Mouse (Mus musculus) MEL (cell line): ENCODE measurements around the gene Pdcd2. TPM values are rescaled to one million over a fixed set of nuclear protein-coding genes. Genes with fewer than 3 reads are reported as not detected.
"Not testable (repeated sequence)": the region's sequence is repeated elsewhere in the genome, so short reads cannot be mapped to it uniquely, and the experiment has no call there.

Experiments used
- DNase-seq: peaks from one replicate; pipeline ENCODE4 v3.0.0; 2011; ENCODE audit warnings: low read depth, low spot score
- H3K27ac ChIP-seq: 2 replicates; pipeline ENCODE4 v1.5.1; 2012; ENCODE audit warnings: low read depth, mild to moderate bottlenecking, control low read depth, low read length, moderate library complexity; ENCODE audit not compliant: control insufficient read depth
- H3K27me3 ChIP-seq, 2 experiments: fragments of 150-350 bp in 1 of 2; sonication (generic) in 1 of 2; 2 replicates each; pipeline ENCODE4 v1.6.1; 2012; ENCODE audit warnings: low read length in 2 of 2, mild to moderate bottlenecking in 2 of 2, improper control_type of control experiment in 1 of 2, moderate library complexity in 1 of 2; ENCODE audit not compliant: insufficient read depth in 2 of 2, control insufficient read depth in 1 of 2
- H3K36me3 ChIP-seq, 2 experiments: 2 replicates each; pipeline ENCODE4 v1.6.1; 2012 to 2014; ENCODE audit warnings: low read length in 2 of 2, improper control_type of control experiment in 1 of 2, inconsistent platforms in 1 of 2, mild to moderate bottlenecking in 1 of 2; ENCODE audit not compliant: insufficient read depth in 2 of 2, control insufficient read depth in 1 of 2
- H3K4me1 ChIP-seq, 2 experiments: fragments of 150-350 bp in 1 of 2; sonication (generic) in 1 of 2; 2 replicates each; pipeline ENCODE4 v1.6.1; 2012; ENCODE audit warnings: low read length in 2 of 2, improper control_type of control experiment in 1 of 2, mild to moderate bottlenecking in 1 of 2; ENCODE audit not compliant: insufficient read depth in 2 of 2, control insufficient read depth in 1 of 2
- H3K4me3 ChIP-seq, 2 experiments: fragments of 150-350 bp in 1 of 2; sonication (generic) in 1 of 2; 2 replicates each; pipeline ENCODE4 v1.5.1; 2012; ENCODE audit warnings: low read depth in 2 of 2, low read length in 2 of 2, mild to moderate bottlenecking in 2 of 2, moderate library complexity in 2 of 2, control low read depth in 1 of 2, improper control_type of control experiment in 1 of 2; ENCODE audit not compliant: control insufficient read depth in 1 of 2, insufficient read depth in 1 of 2
- H3K79me2 ChIP-seq: 2 replicates; pipeline ENCODE4 v1.6.1; 2012; ENCODE audit warnings: mild to moderate bottlenecking, low read length, moderate library complexity; ENCODE audit not compliant: control insufficient read depth, poor library complexity, insufficient read depth
- H3K9ac ChIP-seq: 2 replicates; pipeline ENCODE4 v1.6.1; 2012; ENCODE audit warnings: low read depth, mild to moderate bottlenecking, control low read depth, low read length, moderate library complexity; ENCODE audit not compliant: control insufficient read depth, poor library complexity, severe bottlenecking
- H3K9me3 ChIP-seq: fragments of 150-350 bp; sonication (generic); replicated peaks from 2 replicates; pipeline ENCODE4 v1.6.1; 2012; ENCODE audit warnings: mild to moderate bottlenecking, low read length, improper control_type of control experiment, moderate library complexity; ENCODE audit not compliant: insufficient read depth
- BHLHE40 ChIP-seq: IDR thresholded peaks from 2 replicates; pipeline ENCODE4 v1.6.1; 2012; ENCODE audit warnings: low read depth, mild to moderate bottlenecking, inconsistent platforms, low read length, improper control_type of control experiment, borderline replicate concordance
- ETS1 ChIP-seq: IDR thresholded peaks from 2 replicates; pipeline ENCODE4 v1.6.1; 2012; ENCODE audit warnings: low read depth, mild to moderate bottlenecking, inconsistent platforms, low read length, improper control_type of control experiment, moderate library complexity
- GABPA ChIP-seq: IDR thresholded peaks from 2 replicates; pipeline ENCODE4 v1.6.1; 2012; ENCODE audit warnings: low read depth, mild to moderate bottlenecking, inconsistent platforms, low read length, improper control_type of control experiment, moderate library complexity
- HCFC1 ChIP-seq: IDR thresholded peaks from 2 replicates; pipeline ENCODE4 v1.6.1; 2012; ENCODE audit warnings: low read depth, mild to moderate bottlenecking, inconsistent platforms, low read length, improper control_type of control experiment, moderate library complexity
- MAFK ChIP-seq: IDR thresholded peaks from 2 replicates; pipeline ENCODE4 v1.6.1; 2011; ENCODE audit warnings: low read depth, mild to moderate bottlenecking, low read length, improper control_type of control experiment, borderline replicate concordance
- MAZ ChIP-seq: IDR thresholded peaks from 2 replicates; pipeline ENCODE4 v1.6.1; 2012; ENCODE audit warnings: low read depth, mild to moderate bottlenecking, inconsistent platforms, low read length, improper control_type of control experiment
- MXI1 ChIP-seq: IDR thresholded peaks from 2 replicates; pipeline ENCODE4 v1.6.1; 2011; ENCODE audit warnings: mild to moderate bottlenecking, low read depth, low read length, improper control_type of control experiment
- ZC3H11A ChIP-seq: IDR thresholded peaks from 2 replicates; pipeline ENCODE4 v1.6.1; 2012; ENCODE audit warnings: low read depth, mild to moderate bottlenecking, inconsistent platforms, low read length, improper control_type of control experiment
- ZKSCAN1 ChIP-seq: IDR thresholded peaks from 2 replicates; pipeline ENCODE4 v1.6.1; 2012; ENCODE audit warnings: low read depth, mild to moderate bottlenecking, inconsistent platforms, low read length, improper control_type of control experiment, moderate library complexity
- ZMIZ1 ChIP-seq: IDR thresholded peaks from 2 replicates; pipeline ENCODE4 v1.6.1; 2012; ENCODE audit warnings: low read depth, mild to moderate bottlenecking, inconsistent platforms, low read length, improper control_type of control experiment, moderate library complexity
- polyA plus RNA-seq, 2 experiments: library from polyadenylated mRNA; stranded (reverse) in 1 of 2; unstranded in 1 of 2; fragments of >175 nt in 1 of 2; fragments of >200 nt in 1 of 2; gene quantifications; 2 replicates each; pipeline versions ENCODE4 v1.2.1 to v1.2.4; 2012; ENCODE audit warnings: low replicate concordance in 2 of 2, low read depth in 1 of 2; ENCODE audit not compliant: insufficient read length in 2 of 2, insufficient read depth in 1 of 2, missing spikeins in 1 of 2
- total RNA-seq: library from RNA; depleted of rRNA; stranded (reverse); fragments of 300-350 nt; gene quantifications from 2 replicates; pipeline ENCODE4 v1.2.3, GENCODE M21; 2012

Pdcd2 gene
- total and polyA plus RNA-seq, 3 experiments, result 109 to 110 TPM; not detected in 1

GRCm38 (mm10) chr17:15549713-15550112 is 22.6 kb upstream of the Pdcd2 start:
- Histone ChIP-seq H3K9ac (no peak overlapping the region), H3K9me3 (no peaks in the 10 kb centered on the region; the same call in 1 of the 2 replicates), H3K4me1 (no peaks in the 10 kb centered on the region), H3K27ac (no peak overlapping the region), H3K79me2 (no peaks in the 10 kb centered on the region), H3K4me3 (no peak overlapping the region), H3K27me3 (no peaks in the 10 kb centered on the region), H3K36me3 (no peaks in the 10 kb centered on the region; a peak in 1 of 4 replicates)
- DNase-seq, result no peak
- TF ChIP-seq MAZ (no peak), HCFC1 (no peak), ZKSCAN1 (no peak), GABPA (no peak), ZC3H11A (no peak), MXI1 (no peak)

GRCm38 (mm10) chr17:15546440-15546839 is 19.3 kb upstream of the Pdcd2 start:
- Histone ChIP-seq H3K79me2 (no peaks in the 10 kb centered on the region), H3K4me3 (no peak overlapping the region), H3K27ac (no peak overlapping the region), H3K27me3 (no peaks in the 10 kb centered on the region), H3K9ac (no peak overlapping the region), H3K9me3 (no peaks in the 10 kb centered on the region), H3K4me1 (no peaks in the 10 kb centered on the region), H3K36me3 (no peaks in the 10 kb centered on the region)
- TF ChIP-seq BHLHE40 (no peak), ZMIZ1 (no peak), ETS1 (no peak), MAFK (no peak)
- no peak for DNase-seq

GRCm38 (mm10) chr17:15543868-15544267 is 16.8 kb upstream of the Pdcd2 start:
- H3K9me3 ChIP-seq, H3K27ac ChIP-seq, H3K4me3 ChIP-seq, H3K79me2 ChIP-seq, H3K36me3 ChIP-seq, DNase-seq, H3K9ac ChIP-seq, H3K4me1 ChIP-seq, H3K27me3 ChIP-seq: not testable (repeated sequence)
